Mouse (Mus musculus) urinary bladder, postnatal 25 days (tissue): ENCODE measurements around the gene Fndc5.

ENCODE experiments used
- DNase-seq: peaks from one replicate; pipeline ENCODE4 v3.0.0; 2022; ENCODE audit warnings: low spot score

The Fndc5 gene

GRCm38 (mm10) chr4:129124652-129125146 is 12.1 kb upstream of the Fndc5 start:
- no peak for DNase-seq

GRCm38 (mm10) chr4:129125736-129126451 is 10.9 kb upstream of the Fndc5 start:
- no peak for DNase-seq

- no peak for DNase-seq
These were observed 8.0 kb upstream of the Fndc5 start for GRCm38 (mm10) chr4:129128582-129129338.

GRCm38 (mm10) chr4:129129387-129129786 is 7.4 kb upstream of the Fndc5 start:
- DNase-seq: no peak

GRCm38 (mm10) chr4:129130149-129130548 is 6.7 kb upstream of the Fndc5 start:
- DNase-seq: peak; percentile 45

- DNase-seq: no peak
These were observed 6.0 kb upstream of the Fndc5 start for GRCm38 (mm10) chr4:129130755-129131303.

- DNase-seq: peak; percentile 72
These were observed 1.8 kb upstream of the Fndc5 start for GRCm38 (mm10) chr4:129134799-129135585.

GRCm38 (mm10) chr4:129135637-129136036 is 1.2 kb upstream of the Fndc5 start:
- DNase-seq: no peak

GRCm38 (mm10) chr4:129136189-129136578 is 615 bp upstream of the Fndc5 start:
- DNase-seq: no peak

- DNase-seq: no peak
These were observed 858 bp downstream of the Fndc5 start for GRCm38 (mm10) chr4:129137392-129138321.

- no peak for DNase-seq
These were observed 2.8 kb downstream of the Fndc5 start for GRCm38 (mm10) chr4:129139642-129140041.

- no peak for DNase-seq
These were observed 4.0 kb downstream of the Fndc5 start for GRCm38 (mm10) chr4:129140808-129141207.

- DNase-seq: no peak
These were observed 5.0 kb downstream of the Fndc5 start for GRCm38 (mm10) chr4:129141560-129142438.

- no peak for DNase-seq
These were observed 5.7 kb downstream of the Fndc5 start for GRCm38 (mm10) chr4:129142439-129143045.

GRCm38 (mm10) chr4:129143509-129143908 is 6.7 kb downstream of the Fndc5 start:
- DNase-seq: no peak

GRCm38 (mm10) chr4:129144401-129145367 is 7.9 kb downstream of the Fndc5 start:
- DNase-seq: no peak

- DNase-seq: no peak
These were observed 8.6 kb downstream of the Fndc5 start for GRCm38 (mm10) chr4:129145411-129145810.

GRCm38 (mm10) chr4:129145943-129146342 is 9.1 kb downstream of the Fndc5 start:
- DNase-seq: no peak
